Mouse (Mus musculus) left cerebral cortex, adult 18-20 months (tissue): ENCODE measurements around the gene Gm37240. TPM values are rescaled to one million over a fixed set of nuclear protein-coding genes. Genes with fewer than 3 reads are reported as not detected.
A peak's percentile ranks its signal among the peaks of the same experiment; 100 is the strongest.

Experiments
- DNase-seq, 2 experiments: peaks; one replicate each; pipeline ENCODE4 v3.0.0; 2021 to 2022; ENCODE audit warnings: low spot score in 2 of 2, mixed read lengths in 1 of 2
- total RNA-seq, 2 experiments: library from RNA; stranded (reverse); gene quantifications; 2 replicates each; pipeline ENCODE4 v1.2.3; 2021

Gene Gm37240
- total RNA-seq, 2 experiments from 2014 or later = 2.3 TPM; not detected in 1

GRCm38 (mm10) chr3:85829047-85829446 is 58.3 kb downstream of the Gm37240 start:
- no peak for DNase-seq

DNA sequence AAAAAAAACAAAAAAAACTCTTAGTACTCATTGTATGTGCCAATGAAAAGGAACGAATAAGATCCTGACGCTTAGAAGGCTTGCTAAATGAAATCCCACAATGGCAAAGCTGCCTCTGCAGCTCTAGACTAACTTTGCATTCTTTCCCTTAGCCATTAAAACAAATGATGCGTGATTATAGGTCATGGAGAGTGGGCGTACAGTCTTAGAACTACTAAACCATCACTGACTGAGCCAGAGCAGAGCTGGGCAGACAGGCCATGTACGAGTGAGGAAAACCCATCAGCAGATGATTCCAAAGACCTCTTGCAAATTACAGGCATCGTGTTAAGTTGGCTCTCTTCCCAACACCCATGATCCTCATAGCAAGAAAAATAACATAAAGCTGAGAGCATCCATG is 59.5 kb downstream of the Gm37240 start:
- no peak for DNase-seq

DNA sequence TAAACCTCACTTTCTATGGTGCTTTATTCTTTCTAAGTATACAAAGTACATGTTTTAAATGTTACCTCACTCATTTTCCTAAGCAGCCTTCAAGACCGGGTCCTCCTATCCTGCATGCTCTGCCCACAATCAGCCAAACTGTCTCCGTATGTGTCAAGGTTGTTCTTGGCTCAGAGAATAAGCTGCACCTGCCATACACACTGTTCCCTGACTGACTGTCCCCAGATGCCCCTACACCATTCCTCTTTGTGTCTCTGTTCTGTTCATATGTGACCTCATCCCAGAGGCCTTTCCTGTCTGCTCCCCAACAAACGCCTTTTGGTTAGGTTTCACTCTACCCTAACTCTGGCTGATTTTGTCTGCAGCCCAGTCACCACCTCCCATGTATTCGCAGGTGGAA is 60.0 kb downstream of the Gm37240 start:
- no peak for DNase-seq

GRCm38 (mm10) chr3:85820839-85821548 is 66.3 kb downstream of the Gm37240 start:
- DNase-seq = no peak

DNA sequence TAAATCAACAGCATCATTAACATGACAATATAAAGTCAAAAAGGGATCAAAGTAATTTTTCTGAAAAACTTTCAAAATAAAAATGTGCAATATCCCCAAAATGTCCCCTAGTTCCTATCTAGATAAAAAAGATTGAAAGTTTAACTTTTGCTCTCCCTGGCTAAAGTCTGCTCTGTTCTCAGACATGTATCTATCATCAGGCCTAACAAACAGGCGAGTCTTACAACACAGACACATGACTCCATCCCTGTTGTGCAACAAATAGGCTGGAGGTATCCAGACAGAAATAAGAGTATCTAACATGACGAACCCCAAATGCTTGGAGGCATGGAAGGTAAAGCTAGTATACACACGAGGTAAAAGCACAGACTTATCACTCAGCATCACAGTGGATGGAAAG is 68.0 kb downstream of the Gm37240 start:
- no peak for DNase-seq

DNA sequence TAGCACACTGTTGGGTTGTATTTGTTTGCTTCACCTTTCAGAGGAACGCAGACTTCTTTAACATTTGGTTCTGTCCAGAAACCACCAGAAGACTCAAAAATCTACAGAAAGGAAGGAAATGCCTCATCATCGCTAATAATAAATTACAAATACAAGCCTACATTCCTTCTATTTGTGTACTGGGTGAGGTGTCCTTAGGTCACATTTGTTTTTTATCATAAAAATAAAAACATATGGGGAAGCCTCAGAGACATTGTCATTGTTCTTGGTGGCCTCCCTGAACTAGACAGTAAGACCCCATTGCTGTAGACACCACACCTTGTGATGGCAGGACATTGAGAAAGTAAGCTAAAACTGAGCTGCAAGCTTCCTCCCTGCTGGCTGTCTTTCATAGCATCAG is 70.1 kb downstream of the Gm37240 start, which contains the start of gene Fam160a1:
Fam160a1 (minus strand) TSS at position 101 of the 400 bp plus-strand sequence.
- no peak for DNase-seq

DNA sequence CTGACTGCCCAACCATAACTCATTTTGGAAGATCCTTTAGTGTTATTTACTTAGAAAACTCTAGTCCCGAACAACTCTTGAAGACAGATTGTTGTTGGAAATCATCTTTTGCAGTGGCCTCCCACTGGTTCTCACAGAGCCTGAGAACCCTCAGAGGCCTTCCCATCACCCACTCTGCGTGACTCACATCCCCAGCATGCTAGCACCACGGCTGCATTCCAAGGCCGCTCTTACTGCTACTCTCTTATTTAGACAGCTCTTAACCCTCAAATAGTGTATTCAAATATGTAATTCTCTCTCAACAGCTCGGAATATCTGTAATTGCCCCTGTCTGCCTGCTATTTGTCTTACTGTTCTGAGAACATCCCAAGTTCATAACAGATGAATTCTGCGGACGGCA is 73.1 kb downstream of the Gm37240 start:
- DNase-seq = peak; percentile 69 to 79

DNA sequence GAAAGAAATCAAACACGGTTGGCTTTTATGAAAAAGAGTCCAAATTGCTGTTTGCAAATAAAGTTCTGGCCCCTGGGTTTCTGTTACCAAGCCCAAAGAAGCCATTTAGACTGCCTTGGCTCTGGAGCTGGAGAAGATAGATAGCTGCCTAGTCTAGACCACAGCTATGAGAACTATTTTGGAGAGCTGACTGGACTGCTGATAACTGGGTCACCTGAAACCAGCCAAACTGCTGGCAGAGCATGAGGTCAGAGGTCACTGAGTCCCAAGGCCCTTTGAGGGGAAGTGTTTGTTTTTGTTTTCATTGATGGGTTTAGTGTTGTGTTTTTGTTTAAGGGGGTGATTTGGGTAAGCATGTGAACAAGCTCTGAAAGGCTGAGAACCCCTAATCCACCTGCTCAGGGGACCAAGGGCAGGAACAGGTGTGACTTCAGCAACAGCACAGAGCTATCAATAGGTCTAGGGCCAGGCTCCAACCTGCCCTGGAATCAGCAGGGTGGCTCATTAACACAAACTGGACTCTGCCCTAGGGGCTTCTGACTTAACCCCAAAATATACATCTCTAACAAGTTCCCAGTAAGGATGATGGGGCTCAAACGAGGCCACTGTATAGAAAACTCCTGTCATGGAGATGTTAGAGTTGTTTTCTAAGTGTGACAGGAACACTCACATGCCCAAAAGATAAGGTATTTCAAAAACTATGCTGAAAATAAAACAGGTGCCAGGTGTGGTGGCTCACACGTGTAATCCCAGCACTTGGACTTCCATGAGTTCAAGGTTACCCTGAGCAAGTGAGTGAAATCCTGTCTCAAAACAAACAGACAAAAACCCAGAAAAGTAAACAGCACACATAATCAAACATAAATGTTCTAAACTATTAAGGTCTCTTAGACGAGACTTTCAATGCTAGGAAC is 74.0 kb downstream of the Gm37240 start:
- DNase-seq = no peak

DNA sequence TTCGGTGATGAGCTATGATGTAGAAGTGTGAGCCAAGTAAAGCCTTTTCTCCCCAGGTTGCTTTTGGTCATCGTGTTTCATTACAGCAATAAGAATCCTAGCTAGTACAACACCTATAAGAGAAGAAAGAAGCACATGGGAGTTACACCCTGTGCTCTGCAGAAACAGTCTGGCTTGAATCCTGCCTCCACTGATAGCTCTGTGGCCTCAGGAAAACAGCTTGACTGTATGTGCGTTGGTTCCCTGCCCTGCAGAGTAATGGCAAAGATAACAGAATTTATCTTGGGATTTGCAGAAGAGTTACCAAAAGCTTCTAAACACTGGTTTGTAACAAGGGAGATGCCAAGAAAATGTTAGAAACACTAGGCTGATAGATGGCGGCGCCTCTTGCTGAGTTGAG is 75.3 kb downstream of the Gm37240 start:
- no peak for DNase-seq

DNA sequence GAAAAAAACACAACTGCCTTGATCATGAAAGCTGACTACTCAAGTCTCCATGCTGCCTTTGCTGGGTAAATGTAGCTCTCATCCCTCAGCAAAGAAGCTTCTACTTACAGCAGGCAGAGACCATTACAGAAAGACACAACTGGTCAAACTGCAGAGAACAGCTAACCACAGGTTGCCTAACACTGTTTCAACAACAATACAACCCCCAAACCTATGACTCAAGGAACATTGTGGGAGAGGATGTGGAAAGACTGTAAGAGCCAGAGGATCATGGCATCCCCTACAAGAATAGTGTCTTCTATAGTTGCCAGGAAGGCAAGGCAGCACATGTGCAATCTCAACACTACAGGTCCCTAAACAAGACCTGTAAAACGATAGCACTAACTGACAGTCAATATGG is 94.2 kb downstream of the Gm37240 start:
- no peak for DNase-seq

GRCm38 (mm10) chr3:85789748-85790147 is 97.6 kb downstream of the Gm37240 start:
- DNase-seq = no peak

GRCm38 (mm10) chr3:85786501-85786900 is 100.8 kb downstream of the Gm37240 start:
- DNase-seq = no peak

- no peak for DNase-seq
Observed at GRCm38 (mm10) chr3:85780906-85781305, 106.4 kb downstream of the Gm37240 start.

- no peak for DNase-seq
Observed at GRCm38 (mm10) chr3:85780332-85780731, 107.0 kb downstream of the Gm37240 start.

DNA sequence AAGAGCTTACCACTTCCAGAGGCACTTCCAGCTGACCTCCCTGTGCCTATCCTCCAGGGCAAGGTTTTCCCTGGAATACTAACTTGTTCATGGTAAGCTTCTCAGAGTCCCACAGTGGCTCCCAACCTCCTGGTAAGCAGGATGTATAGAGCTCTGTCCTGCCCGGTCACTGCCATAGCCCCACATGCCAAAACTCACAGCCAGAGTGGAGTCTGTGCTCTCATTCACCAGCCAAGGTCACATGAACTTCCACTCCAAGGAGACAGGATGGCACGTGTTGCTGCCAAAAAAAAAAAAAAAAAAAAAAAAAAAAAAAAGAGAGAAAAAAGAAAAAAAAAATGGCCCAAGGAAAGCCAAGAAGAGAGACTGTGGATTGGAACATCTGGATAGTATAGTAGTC is 109.5 kb downstream of the Gm37240 start:
- no peak for DNase-seq

DNA sequence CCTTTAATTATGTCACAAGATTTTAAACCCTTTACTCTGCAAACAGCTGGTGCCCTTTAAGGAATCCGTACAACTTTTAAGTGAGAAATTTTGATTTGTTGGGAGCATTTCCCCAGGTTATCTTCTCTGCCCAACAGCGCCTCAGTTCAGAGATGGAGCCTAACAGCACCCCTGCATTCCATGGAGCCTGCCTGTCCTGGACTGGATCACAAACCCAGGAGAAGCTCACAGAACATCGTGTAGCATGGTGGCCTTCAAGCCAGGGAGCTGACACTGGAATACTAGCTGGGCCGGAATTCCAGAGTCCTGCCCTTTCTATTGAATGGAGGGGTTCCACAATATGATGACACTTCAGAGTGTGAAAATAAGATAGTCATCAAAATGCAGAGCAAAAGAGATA is 110.0 kb downstream of the Gm37240 start:
- DNase-seq = no peak

DNA sequence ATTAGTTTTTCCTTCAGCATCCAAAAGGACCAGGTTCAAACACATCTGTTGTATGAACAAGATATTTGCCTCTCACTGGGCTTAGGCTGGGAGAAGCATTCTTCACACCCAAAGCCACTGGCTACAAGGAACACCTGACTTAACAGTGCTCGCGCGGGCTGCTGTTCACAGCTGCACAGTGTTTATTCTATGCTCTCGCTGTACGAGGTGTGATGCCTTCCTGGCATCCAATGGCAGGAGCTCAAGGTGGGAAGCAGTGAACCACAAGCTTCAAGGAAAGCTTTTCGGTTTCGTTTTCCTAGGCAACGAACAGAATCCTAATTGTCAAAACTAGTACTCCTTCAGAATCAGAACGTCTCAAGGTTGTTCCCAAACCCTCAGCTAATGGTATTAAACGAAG is 110.6 kb downstream of the Gm37240 start:
- no peak for DNase-seq

- no peak for DNase-seq
Observed at GRCm38 (mm10) chr3:85776126-85776525, 111.2 kb downstream of the Gm37240 start.

- DNase-seq = no peak
Observed at GRCm38 (mm10) chr3:85773886-85774285, 113.4 kb downstream of the Gm37240 start.

GRCm38 (mm10) chr3:85773425-85773824 is 113.9 kb downstream of the Gm37240 start:
- no peak for DNase-seq

DNA sequence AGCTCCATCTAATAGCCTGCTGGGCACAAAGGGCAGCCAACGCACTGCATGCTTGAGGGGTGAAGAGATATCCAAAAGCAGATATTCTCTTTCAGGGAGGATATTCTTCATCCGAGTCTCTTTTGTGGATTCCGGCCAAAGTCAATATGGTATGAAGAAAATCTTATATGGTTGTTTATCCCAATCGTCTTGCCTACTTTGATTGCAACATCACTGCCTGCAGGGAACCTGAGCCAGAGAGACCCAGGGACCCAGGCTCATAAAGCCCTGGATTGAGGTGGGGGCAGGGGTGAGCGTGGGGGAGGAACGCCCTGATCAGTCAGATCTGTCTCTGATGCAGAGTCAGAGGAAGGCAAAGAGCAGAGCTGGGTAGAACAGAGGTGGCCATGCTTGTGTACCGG is 122.4 kb downstream of the Gm37240 start:
- no peak for DNase-seq
